Mouse (Mus musculus): ENCODE results near the gene G6pc. TPM values are rescaled to one million over a fixed set of nuclear protein-coding genes. Genes with fewer than 3 reads are reported as not detected.
"Not testable (repeated sequence)": the region's sequence is repeated elsewhere in the genome, so short reads cannot be mapped to it uniquely, and the experiment has no call there.

Gene G6pc
- 0.07 TPM in 1 of 2 replicates, not detected in the other for polyA plus RNA-seq (2012; rRNA removed)

GRCm38 (mm10) chr11:101367326-101367935, at the start of gene G6pc:
G6pc (plus strand) TSS chr11:101367561.
- H3K27ac ChIP-seq (ENCODE audit: insufficient read depth, low read length) = no peak within 1 kb of the TSS
- WGBS = 90% methylated on average over 8 of the region's 8 CpGs
- DNase-seq (ENCODE audit: low read depth in 1 of 2, low spot score in 2 of 2) = no peak

GRCm38 (mm10) chr11:101323609-101324008, 43.8 kb upstream of the G6pc start:
- Histone ChIP-seq H3K27ac (ENCODE audit: insufficient read depth, low read length) (no peak overlapping the region), H3K4me1 (ENCODE audit: control insufficient read depth, insufficient read depth, insufficient read length) (no peaks in the 10 kb centered on the region), H3K4me3 (ENCODE audit: extremely low read depth, insufficient read depth, insufficient read length) (no peak overlapping the region), H3K27me3 (ENCODE audit: control insufficient read depth, insufficient read depth, low read length) (no peaks in the 10 kb centered on the region), H3K36me3 (ENCODE audit: control insufficient read depth, insufficient read depth, low read length) (peaks cover 51% of the 10 kb centered on the region)
- WGBS = 46% methylated on average over 4 of the region's 4 CpGs
- no peak for TF ChIP-seq POLR2A (IDR thresholded peaks at IDR 0.05; ENCODE audit: low read depth, low read length)
- TF ChIP-seq CTCF (IDR thresholded peaks at IDR 0.05; ENCODE audit: extremely low read depth, insufficient read depth, insufficient read length, insufficient replicate concordance) = peak; percentile 51; the same call in 1 of the 2 replicates
- DNase-seq (ENCODE audit: low read depth in 1 of 2, low spot score in 2 of 2) = peak in 1 of 2 experiments; percentile 46

More at GRCm38 (mm10) chr11:101367326-101367935, at the start of gene G6pc:
- TF ChIP-seq POLR2A (IDR thresholded peaks at IDR 0.05; ENCODE audit: low read depth, low read length) (no peak), CTCF (IDR thresholded peaks at IDR 0.05; ENCODE audit: extremely low read depth, insufficient read depth, insufficient read length, insufficient replicate concordance) (no peak)
- Histone ChIP-seq H3K4me3 (ENCODE audit: extremely low read depth, insufficient read depth, insufficient read length) (no peak within 1 kb of the TSS), H3K4me1 (ENCODE audit: control insufficient read depth, insufficient read depth, insufficient read length) (no peaks in the 10 kb centered on the region), H3K27me3 (ENCODE audit: control insufficient read depth, insufficient read depth, low read length) (no peaks in the 10 kb centered on the region), H3K36me3 (ENCODE audit: control insufficient read depth, insufficient read depth, low read length) (no peaks in the 10 kb centered on the region)

- H3K4me1 ChIP-seq (ENCODE audit: control insufficient read depth, insufficient read depth, insufficient read length) = no peaks in the 10 kb centered on the region
- TF ChIP-seq POLR2A (IDR thresholded peaks at IDR 0.05; ENCODE audit: low read depth, low read length) = no peak
- H3K36me3 ChIP-seq (ENCODE audit: control insufficient read depth, insufficient read depth, low read length) = peaks cover 45% of the 10 kb centered on the region
- H3K27ac ChIP-seq (ENCODE audit: insufficient read depth, low read length) = no peak within 1 kb of the TSS
- no peak for DNase-seq (ENCODE audit: low read depth in 1 of 2, low spot score in 2 of 2)
- no peaks in the 10 kb centered on the region for H3K27me3 ChIP-seq (ENCODE audit: control insufficient read depth, insufficient read depth, low read length)
- no peak within 1 kb of the TSS for H3K4me3 ChIP-seq (ENCODE audit: extremely low read depth, insufficient read depth, insufficient read length)
- WGBS = 91% methylated on average over 5 of the region's 5 CpGs
Measured at GRCm38 (mm10) chr11:101324763-101325162, 42.6 kb upstream of the G6pc start, which contains the start of gene Aoc2. Aoc2 (plus strand) TSS chr11:101325063.

GRCm38 (mm10) chr11:101325201-101325600, 42.2 kb upstream of the G6pc start:
- not testable (repeated sequence) for H3K4me3 ChIP-seq (ENCODE audit: extremely low read depth, insufficient read depth, insufficient read length); H3K27me3 ChIP-seq (ENCODE audit: control insufficient read depth, insufficient read depth, low read length); H3K27ac ChIP-seq (ENCODE audit: insufficient read depth, low read length); H3K4me1 ChIP-seq (ENCODE audit: control insufficient read depth, insufficient read depth, insufficient read length); DNase-seq (ENCODE audit: low read depth in 1 of 2, low spot score in 2 of 2)
- H3K36me3 ChIP-seq (ENCODE audit: control insufficient read depth, insufficient read depth, low read length) = peaks cover 40% of the 10 kb centered on the region
- WGBS = 95% methylated on average over 11 of the region's 11 CpGs

GRCm38 (mm10) chr11:101326147-101326546, 41.2 kb upstream of the G6pc start:
- H3K27me3 ChIP-seq (ENCODE audit: control insufficient read depth, insufficient read depth, low read length) = no peaks in the 10 kb centered on the region
- no peak for DNase-seq (ENCODE audit: low read depth in 1 of 2, low spot score in 2 of 2)
- 95% methylated on average over 11 of the region's 11 CpGs for WGBS
- H3K27ac ChIP-seq (ENCODE audit: insufficient read depth, low read length) = no peak overlapping the region
- no peak overlapping the region for H3K4me3 ChIP-seq (ENCODE audit: extremely low read depth, insufficient read depth, insufficient read length)
- TF ChIP-seq POLR2A (IDR thresholded peaks at IDR 0.05; ENCODE audit: low read depth, low read length) (no peak), CTCF (IDR thresholded peaks at IDR 0.05; ENCODE audit: extremely low read depth, insufficient read depth, insufficient read length, insufficient replicate concordance) (no peak)
- peaks cover 34% of the 10 kb centered on the region for H3K36me3 ChIP-seq (ENCODE audit: control insufficient read depth, insufficient read depth, low read length)
- no peaks in the 10 kb centered on the region for H3K4me1 ChIP-seq (ENCODE audit: control insufficient read depth, insufficient read depth, insufficient read length)

- WGBS = 67% methylated on average over 3 of the region's 3 CpGs
- no peaks in the 10 kb centered on the region for H3K4me1 ChIP-seq (ENCODE audit: control insufficient read depth, insufficient read depth, insufficient read length)
- H3K36me3 ChIP-seq (ENCODE audit: control insufficient read depth, insufficient read depth, low read length) = peaks cover 24% of the 10 kb centered on the region
- no peaks in the 10 kb centered on the region for H3K27me3 ChIP-seq (ENCODE audit: control insufficient read depth, insufficient read depth, low read length)
- no peak overlapping the region for H3K4me3 ChIP-seq (ENCODE audit: extremely low read depth, insufficient read depth, insufficient read length)
- no peak for DNase-seq (ENCODE audit: low read depth in 1 of 2, low spot score in 2 of 2)
- TF ChIP-seq POLR2A (IDR thresholded peaks at IDR 0.05; ENCODE audit: low read depth, low read length) = no peak
- no peak for TF ChIP-seq CTCF (IDR thresholded peaks at IDR 0.05; ENCODE audit: extremely low read depth, insufficient read depth, insufficient read length, insufficient replicate concordance)
- H3K27ac ChIP-seq (ENCODE audit: insufficient read depth, low read length) = no peak overlapping the region
Measured at GRCm38 (mm10) chr11:101327311-101327710, 40.0 kb upstream of the G6pc start.

- no peaks in the 10 kb centered on the region for H3K27me3 ChIP-seq (ENCODE audit: control insufficient read depth, insufficient read depth, low read length)
- H3K4me1 ChIP-seq (ENCODE audit: control insufficient read depth, insufficient read depth, insufficient read length) = no peaks in the 10 kb centered on the region
- TF ChIP-seq POLR2A (IDR thresholded peaks at IDR 0.05; ENCODE audit: low read depth, low read length) (no peak), CTCF (IDR thresholded peaks at IDR 0.05; ENCODE audit: extremely low read depth, insufficient read depth, insufficient read length, insufficient replicate concordance) (no peak)
- DNase-seq (ENCODE audit: low read depth in 1 of 2, low spot score in 2 of 2) = no peak
- H3K36me3 ChIP-seq (ENCODE audit: control insufficient read depth, insufficient read depth, low read length) = peaks cover 11% of the 10 kb centered on the region
- no peak overlapping the region for H3K4me3 ChIP-seq (ENCODE audit: extremely low read depth, insufficient read depth, insufficient read length)
- H3K27ac ChIP-seq (ENCODE audit: insufficient read depth, low read length) = no peak overlapping the region
- WGBS = 87% methylated on average over 6 of the region's 6 CpGs
Measured at GRCm38 (mm10) chr11:101328941-101329635, 38.3 kb upstream of the G6pc start.
